Mouse (Mus musculus) embryonic fibroblast, embryonic 13.5 days (primary cell): ENCODE results near the gene Lyve1.

ENCODE experiments used
- CTCF ChIP-seq: IDR thresholded peaks from 2 replicates; pipeline ENCODE4 v1.5.1; 2011; ENCODE audit warnings: mild to moderate bottlenecking, control low read depth, low read length, moderate library complexity, borderline replicate concordance; ENCODE audit not compliant: insufficient read depth
- POLR2A ChIP-seq: IDR thresholded peaks from 2 replicates; pipeline ENCODE4 v1.6.1; 2011; ENCODE audit warnings: low read depth, mild to moderate bottlenecking, control low read depth, low read length, moderate library complexity

DNA sequence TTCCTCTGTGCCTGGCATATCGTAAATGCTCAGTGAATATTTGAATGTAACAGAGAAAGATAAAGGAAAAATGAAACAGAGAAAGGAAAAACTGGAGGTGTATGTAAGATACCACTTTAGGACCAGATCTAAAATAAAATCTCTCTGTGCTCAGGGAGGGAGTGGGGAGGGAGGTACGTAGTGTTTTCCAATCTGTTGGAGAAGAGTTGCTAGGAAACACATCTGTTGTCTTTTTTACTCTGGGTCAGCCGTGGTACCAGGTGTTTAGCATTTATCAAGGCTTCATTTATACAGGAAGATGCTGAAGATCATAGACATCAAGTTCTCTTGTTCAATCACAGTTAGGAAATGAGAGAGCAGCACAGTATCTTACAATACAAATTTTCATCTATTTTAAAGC, 8.5 kb downstream of the Lyve1 start:
- TF ChIP-seq POLR2A: no peak
- TF ChIP-seq CTCF: no peak
